Mouse (Mus musculus) v-Abl transformed pro-B cells (cell line): ENCODE measurements around the gene Abhd14b.

Experiments used
- in situ Hi-C, 2 experiments: fragments of 400-800 bp; cut with MboI; formaldehyde crosslinking; loops; one replicate each; pipeline ENCODE4 v1.15.1; 2025; ENCODE audit not compliant: unreplicated experiment in 2 of 2

Abhd14b gene

DNA sequence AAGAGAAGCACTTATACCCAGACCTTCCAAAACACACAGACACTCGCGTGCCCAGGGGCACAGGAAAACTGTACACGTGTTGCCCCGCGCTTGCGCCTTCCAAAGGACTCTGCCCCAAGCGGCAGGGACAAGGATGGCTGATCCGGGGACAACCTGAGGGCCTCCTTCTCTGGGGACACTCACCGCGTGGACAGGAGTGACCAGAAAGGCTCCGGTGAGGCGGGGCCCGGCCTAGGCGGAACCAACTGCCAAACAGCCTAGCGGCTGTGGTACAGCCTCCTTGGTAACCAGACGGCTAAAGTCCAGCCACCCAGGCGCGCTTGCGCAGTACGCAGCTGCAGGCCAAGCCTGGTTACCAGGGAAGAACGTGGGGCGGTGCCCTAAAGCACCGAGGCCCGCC is at the start of gene Abhd14b, which contains the start of gene Abhd14a:
TSS of gene Abhd14b (plus strand) at position 112 of the 400 bp plus-strand sequence.
TSS of gene Abhd14a (minus strand) at position 331 of the 400 bp plus-strand sequence.
- in situ Hi-C loops, result loop anchor here (25.0 kb wide), 2 partner anchors 285 to 635 kb away; partner anchors contain the start of genes Glyctk (in 2 of the 2) and Wdr82 (in 2 of the 2)

DNA sequence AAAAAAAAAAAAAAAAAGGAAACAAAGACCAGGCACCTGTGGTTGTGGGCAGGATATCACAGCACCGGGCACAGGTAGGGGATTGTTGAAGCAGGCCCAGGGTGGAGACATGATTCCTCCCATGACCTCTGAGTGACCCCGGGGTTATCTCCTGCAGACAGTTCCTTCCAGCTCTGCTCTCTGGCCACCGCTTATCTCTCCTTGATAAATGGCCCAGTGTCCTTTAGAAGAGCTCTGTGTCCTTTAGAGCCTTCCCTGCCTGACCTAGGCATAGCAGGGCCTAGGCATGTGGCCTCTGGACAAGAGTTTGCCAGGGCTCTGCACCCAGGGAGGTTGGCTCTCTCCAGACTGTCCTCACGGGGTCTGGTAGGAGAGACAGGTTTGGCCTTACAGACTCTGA is 49.5 kb upstream of the Abhd14b start:
- in situ Hi-C loops, result no loop called here

- in situ Hi-C loops, result no loop called here
These were observed 48.5 kb upstream of the Abhd14b start for GRCm38 (mm10) chr9:106398667-106399311.

DNA sequence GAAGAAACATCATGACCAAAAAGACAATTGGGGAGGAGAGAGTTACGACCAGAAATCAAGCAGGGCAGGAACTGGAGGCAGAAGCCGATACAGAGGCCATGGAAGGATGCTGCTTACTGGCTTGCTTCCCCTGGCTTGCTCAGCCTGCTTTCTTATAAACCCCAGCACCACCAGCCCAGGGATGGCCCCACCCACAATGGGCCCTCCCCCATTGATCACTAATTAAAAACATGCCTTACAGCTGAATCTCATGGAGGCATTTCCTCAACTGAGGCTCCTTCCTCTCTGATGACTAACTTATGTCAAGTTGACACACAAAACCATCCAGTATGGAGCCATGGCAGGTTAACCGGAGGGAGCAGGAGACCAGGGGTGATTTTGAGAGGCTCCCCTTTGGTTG is 47.5 kb upstream of the Abhd14b start:
- in situ Hi-C loops, result no loop called here

GRCm38 (mm10) chr9:106402149-106402548 is 45.1 kb upstream of the Abhd14b start:
- in situ Hi-C loops, result no loop called here

DNA sequence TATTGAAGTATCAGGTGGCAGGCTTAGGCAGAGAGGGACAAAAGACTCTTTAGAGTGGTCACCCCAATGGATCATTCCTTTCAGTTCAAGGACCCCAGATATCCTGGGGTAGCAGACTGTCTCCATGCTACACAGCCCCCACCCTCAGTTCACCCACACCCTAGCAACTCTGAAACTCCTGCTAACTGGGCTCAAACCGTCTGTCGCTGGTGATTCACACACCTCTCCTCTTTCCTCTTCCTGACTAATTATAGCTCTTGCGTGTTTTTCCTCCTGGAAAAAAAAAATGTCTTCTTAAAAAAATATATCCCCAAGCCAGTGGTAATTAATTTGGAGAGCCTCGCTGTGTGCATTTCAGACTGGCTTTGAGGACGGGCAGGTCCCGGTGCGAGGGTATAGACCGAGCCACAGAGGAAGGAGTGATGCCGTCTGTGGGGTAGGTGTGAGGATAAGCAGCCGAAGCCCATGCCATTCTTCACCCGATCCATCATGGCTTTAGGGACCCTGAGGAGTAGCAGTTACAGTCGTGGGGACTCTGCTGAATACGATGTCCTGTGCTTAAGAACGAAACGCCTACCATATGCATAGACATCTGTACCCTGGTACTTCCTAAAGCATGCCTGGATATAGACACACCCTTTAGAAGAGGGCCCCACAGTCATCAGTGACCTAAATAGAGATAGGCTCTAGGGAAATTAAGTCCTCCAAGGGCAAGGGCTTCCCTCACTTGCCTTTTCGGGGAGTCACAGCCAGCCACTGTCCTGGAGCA is 44.5 kb upstream of the Abhd14b start:
- in situ Hi-C loops, result no loop called here

- in situ Hi-C loops, result no loop called here
These were observed 42.0 kb upstream of the Abhd14b start for GRCm38 (mm10) chr9:106405275-106405674.

- in situ Hi-C loops, result no loop called here
These were observed 40.7 kb upstream of the Abhd14b start for GRCm38 (mm10) chr9:106406443-106407078.

- in situ Hi-C loops, result no loop called here
These were observed 38.2 kb upstream of the Abhd14b start for GRCm38 (mm10) chr9:106409096-106409495.

DNA sequence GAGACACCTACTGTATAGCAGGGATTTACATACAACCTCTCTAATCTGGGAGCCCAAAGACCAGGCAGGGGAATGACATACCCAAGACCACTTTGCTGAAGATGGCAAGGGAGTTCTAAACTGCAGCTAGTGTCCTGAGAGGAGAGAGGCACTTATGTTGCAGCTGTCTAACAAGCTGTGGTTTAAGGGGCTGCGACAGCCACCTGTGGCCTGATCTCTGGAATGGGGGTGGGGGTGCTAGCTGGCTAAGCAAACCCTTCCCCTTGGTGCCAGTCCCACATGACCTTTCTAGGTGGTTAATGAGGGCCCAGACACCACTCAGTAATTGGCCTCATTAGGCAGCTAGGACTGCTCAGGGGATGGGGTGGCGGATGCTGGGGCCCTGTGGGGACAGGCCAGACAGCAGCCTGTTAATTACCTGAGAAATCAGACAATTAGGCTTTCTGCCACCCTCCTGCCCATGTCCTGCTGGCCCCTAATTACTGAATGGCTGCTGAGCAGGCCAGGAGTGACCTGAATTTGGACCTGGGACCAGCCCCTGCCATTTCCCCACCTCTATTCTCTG is 37.1 kb upstream of the Abhd14b start:
- in situ Hi-C loops, result no loop called here

- in situ Hi-C loops, result no loop called here
These were observed 36.1 kb upstream of the Abhd14b start for GRCm38 (mm10) chr9:106411091-106411594.

DNA sequence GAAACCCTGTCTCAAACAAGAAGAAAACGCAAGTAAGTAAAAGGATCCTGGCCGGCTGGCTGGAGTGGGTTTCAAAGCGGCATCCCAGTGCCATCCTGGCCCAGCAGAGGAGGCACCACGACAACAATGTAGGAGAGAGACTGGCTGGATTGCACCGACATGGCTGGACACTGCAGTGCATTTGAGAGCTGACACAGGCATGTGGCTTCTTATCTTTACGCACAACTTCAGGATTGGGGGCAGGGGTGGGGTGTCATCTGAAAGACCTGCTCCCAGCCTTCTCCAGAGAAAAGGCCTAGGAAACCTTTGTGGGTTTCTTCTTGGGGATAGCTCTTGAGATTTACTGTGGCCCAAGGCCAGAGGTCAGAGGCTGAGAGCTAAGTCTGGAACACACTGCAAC is 35.5 kb upstream of the Abhd14b start:
- in situ Hi-C loops, result no loop called here

DNA sequence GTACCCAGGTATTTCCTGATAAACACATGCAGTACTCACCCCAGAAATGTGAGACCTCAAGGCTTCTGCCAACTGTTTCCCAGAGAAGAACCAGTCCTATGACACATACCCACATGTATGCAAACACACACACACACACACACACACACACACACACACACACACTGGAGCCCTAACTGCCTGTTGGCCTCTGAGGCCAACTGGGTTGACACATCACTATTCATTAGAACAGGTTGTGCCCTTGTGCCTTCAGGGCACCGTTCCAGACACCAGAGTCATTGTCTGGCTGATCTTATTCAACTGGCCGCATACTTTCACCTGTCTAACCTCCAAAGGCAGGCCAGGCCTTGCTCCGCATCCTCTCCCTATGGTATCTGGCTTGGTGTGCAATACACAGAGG is 35.0 kb upstream of the Abhd14b start:
- in situ Hi-C loops, result no loop called here

DNA sequence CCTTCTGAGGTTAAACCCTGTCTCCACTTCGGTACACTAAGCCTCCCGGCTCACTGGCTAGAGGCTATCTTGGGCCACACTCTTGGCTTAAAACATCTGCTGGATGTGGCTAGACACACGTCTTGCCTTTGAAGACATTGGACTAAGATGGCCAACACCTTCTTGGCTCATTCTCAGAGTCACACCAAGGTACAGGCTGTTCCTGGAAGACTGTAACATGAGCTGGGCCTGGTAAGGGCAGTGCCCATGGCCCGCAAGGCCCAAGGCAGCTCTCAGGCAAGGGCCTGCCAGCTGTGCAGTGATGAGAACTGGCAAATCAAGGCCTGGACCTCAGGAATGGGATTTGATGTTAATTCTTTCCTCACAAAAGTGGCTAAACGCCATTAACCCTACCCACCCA is 33.7 kb upstream of the Abhd14b start:
- in situ Hi-C loops, result no loop called here

- in situ Hi-C loops, result no loop called here
These were observed 30.4 kb upstream of the Abhd14b start for GRCm38 (mm10) chr9:106416826-106417225.

DNA sequence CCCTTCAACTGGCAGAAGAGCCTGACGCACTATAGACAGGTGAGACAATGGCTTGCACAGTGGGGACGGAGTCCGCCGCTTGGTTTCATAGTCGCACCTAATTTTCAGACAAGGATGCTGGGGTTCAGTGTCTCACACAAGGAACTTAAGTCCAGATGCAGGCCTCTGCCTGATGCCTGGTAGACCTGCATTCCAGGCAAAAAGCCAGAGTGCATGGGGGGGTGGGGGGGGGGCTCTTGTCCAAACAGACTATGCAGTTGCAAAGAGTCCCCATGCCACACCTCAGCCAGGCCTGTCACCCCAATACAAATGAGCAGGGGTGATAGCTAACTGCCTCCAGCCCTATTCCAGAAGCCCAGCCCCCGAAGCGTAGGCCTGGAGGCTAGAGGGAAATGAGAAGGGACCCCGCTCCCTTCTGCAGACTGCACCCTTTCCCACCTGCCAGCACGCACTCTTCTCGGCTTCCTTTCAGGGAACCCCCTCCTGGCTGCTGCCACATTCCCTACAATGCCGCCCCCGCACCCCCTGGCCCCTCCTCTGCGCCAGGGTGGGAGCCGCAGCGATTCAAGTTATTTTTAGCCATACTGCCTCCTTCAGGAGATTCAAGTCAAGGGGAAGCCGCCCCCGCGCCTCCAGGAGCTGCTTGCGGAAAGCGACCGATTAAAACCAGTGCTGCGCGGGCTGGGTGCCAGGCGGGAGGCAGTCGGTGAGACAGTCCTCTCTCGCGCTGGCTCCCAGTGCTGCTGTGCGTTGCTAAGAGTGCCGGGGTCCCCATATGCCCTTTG is 29.2 kb upstream of the Abhd14b start:
- in situ Hi-C loops, result no loop called here

DNA sequence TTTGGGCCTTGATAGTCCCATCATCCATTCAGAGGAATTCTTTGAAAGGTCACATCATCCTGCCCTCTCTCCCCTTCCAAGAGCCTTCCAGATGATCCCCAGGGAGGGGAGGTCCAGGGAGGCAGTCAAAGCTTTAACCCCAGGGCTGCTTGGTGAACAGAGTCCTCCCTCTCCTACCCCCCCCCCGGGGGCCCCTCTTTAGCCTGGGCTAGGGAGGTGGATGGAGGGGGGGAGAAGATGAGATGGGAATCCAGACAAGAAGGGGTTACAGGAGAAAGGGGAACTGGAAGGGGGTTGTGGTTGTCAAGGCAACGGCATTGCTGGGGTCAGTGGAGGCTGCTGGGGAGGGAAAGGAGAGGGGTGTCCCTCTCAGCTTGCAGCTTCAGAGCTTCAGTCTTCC is 26.7 kb upstream of the Abhd14b start:
- in situ Hi-C loops, result loop anchor here (5.0 to 10.0 kb wide), 4 partner anchors 54 to 206 kb away; partner anchors contain the start of genes Parp3 (in 1 of the 2) and Rrp9 (in 1 of the 2)

DNA sequence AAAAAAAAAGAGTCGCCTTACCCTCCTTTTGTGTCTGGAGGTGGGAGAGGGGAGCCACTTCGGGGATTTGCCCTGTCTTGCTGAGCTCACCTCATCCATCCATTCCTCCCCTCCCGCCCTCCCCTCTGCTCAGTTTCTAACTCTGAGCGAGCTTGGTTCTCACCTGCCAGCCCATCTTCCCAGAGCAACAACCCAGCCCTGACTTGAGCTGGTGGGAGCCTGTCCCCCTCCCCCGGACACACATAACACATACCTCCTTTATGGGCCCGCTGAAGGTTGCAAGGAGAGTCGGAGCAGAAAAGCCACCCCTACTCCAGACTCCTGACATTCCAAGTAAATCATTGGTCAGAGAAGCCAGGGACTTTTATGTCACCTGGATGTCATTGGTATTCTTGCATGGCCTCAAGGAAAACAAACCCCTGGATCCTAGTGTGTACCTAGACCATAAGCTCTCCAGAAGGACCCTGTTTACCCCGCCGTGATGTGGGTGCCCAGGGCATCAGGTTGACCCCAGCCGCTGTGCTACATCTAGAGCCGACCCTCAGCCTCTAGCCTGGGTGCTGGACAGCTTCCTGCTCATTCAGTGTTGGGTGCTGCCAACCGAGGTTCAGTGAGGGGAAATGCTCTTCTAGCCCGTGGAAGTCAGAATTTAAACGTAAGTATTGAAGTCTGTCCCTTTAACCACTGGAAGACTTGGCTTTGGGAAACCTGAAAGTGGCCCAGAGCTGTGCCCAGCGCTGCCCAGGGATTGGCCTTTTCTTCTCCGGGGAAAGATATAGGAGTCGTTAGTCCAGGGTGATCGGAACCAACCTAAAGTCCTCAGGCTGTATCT is 26.0 kb upstream of the Abhd14b start:
- in situ Hi-C loops, result loop anchor here (5.0 to 10.0 kb wide), 4 partner anchors 54 to 206 kb away; partner anchors contain the start of genes Parp3 (in 1 of the 2) and Rrp9 (in 1 of the 2)

GRCm38 (mm10) chr9:106421865-106422160 is 25.4 kb upstream of the Abhd14b start:
- in situ Hi-C loops, result loop anchor here (5.0 to 10.0 kb wide), 4 partner anchors 53 to 207 kb away; partner anchors contain the start of genes Parp3 (in 1 of the 2) and Rrp9 (in 1 of the 2)
